27 mouse cellular contexts compared by ENCODE assay signal in the genomic region with DNA sequence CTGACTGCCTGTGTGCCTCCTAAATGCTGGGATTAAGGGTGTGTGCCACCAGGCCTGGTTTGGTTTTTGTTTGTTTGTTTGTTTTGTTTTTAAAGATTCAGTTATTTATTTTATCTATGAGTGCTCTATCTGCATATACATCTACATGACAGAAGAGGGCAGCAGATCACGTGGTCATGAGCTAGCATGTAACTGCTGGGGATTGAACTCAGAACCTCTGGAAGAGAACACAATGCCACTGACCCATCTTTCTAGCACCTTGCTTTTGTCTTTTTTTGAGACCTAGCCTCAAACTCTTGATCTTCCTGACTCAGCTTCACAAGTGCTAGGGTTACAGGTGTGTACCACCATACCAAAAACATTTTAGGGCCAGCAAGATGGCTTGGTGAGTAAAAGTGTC. TPM values are rescaled to one million over a fixed set of nuclear protein-coding genes. Genes with fewer than 3 reads are reported as not detected.
DNase-seq lines count a peak whose midpoint lies in the region; ATAC-seq and TF ChIP-seq lines count a peak whose summit lies in the region.
"Had no signal": no experiment of that assay in that cellular context is flagged by ENCODE, and none has a peak within 500 bp of the region (broad histone marks: within the 10 kb centered on the region; RNA-seq: fewer than 3 reads in every experiment).

No protein-coding gene starts in this region.

- H3K9ac ChIP-seq in intestine, postnatal 0 days (ENCODE audit: low read depth, low read length): no peak overlapping the region
- no peak overlapping the region for H3K9ac ChIP-seq in intestine, embryonic 15.5 days
- H3K9ac ChIP-seq: liver, embryonic 13.5 days; midbrain, embryonic 13.5 days; neural tube, embryonic 12.5 days; stomach, embryonic 15.5 days had no signal

- peaks cover 10% of the 10 kb centered on the region for H3K27me3 ChIP-seq in intestine, postnatal 0 days (replicated peaks; ENCODE audit: control insufficient read depth, insufficient read depth, low read length)
- H3K27me3 ChIP-seq in intestine, embryonic 15.5 days (replicated peaks): 0 out of 2 replicates have a peak, but pooled peaks cover 2% of the 10 kb centered on the region
- no peaks in the 10 kb centered on the region for H3K27me3 ChIP-seq in E14TG2a.4 (ENCODE audit: insufficient read depth, low read length)
- no peaks in the 10 kb centered on the region; the same call in 1 of the 2 replicates for H3K27me3 ChIP-seq in splenic B cell, adult 2 months (ENCODE audit: control insufficient read depth, insufficient read depth, low read length, poor library complexity, severe bottlenecking)

- no peak overlapping the region for H3K27ac ChIP-seq in intestine, postnatal 0 days (ENCODE audit: low read depth, low read length)
- H3K27ac ChIP-seq in intestine, embryonic 15.5 days: no peak overlapping the region
- H3K27ac ChIP-seq: embryonic facial prominence, embryonic 10.5 days; heart, embryonic 10.5 days; liver, embryonic 13.5 days; midbrain, embryonic 13.5 days; neural tube, embryonic 12.5 days; stomach, embryonic 15.5 days had no signal

- H3K36me3 ChIP-seq in intestine, postnatal 0 days (ENCODE audit: control insufficient read depth, insufficient read depth): peaks cover 5% of the 10 kb centered on the region; the same call in 1 of the 2 replicates
- H3K36me3 ChIP-seq in intestine, embryonic 15.5 days: 0 out of 2 replicates have a peak, but pooled peaks cover 4% of the 10 kb centered on the region
- H3K36me3 ChIP-seq in E14TG2a.4 (ENCODE audit: insufficient read depth, low read length): peaks cover 79% of the 10 kb centered on the region
- H3K36me3 ChIP-seq in splenic B cell, adult 2 months (ENCODE audit: control insufficient read depth, insufficient read depth, low read length, poor library complexity, severe bottlenecking): no peaks in the 10 kb centered on the region
- H3K36me3 ChIP-seq: liver, embryonic 13.5 days; midbrain, embryonic 13.5 days; neural tube, embryonic 12.5 days had no signal

- peak; percentile 49 for DNase-seq in CD4-positive, CD25-positive, alpha-beta regulatory T cell, adult 2 months (ENCODE audit: low read depth, low spot score)
- DNase-seq in splenic B cell, adult 2 months (ENCODE audit: low read depth, low spot score): peak; percentile 36
- DNase-seq in cerebellum, adult 8-10 months: no peak
- DNase-seq: adrenal gland, postnatal 36 days; cerebellum, adult 11 months; cerebellum, postnatal 10 days; heart, postnatal 10 days; kidney, adult 8-10 months; kidney, postnatal 10 days; liver, embryonic 13.5 days; lung, adult 2 months; lung, postnatal 14 days; thymus, adult 18-20 months; thymus, postnatal 36 days had no signal

- H3K4me1 ChIP-seq in intestine, postnatal 0 days (replicated peaks; ENCODE audit: control insufficient read depth, insufficient read depth, low read length): peaks cover 6% of the 10 kb centered on the region; the same call in 1 of the 2 replicates
- peaks cover 8% of the 10 kb centered on the region; the same call in 1 of the 2 replicates for H3K4me1 ChIP-seq in intestine, embryonic 15.5 days (replicated peaks)
- peaks cover 80% of the 10 kb centered on the region for H3K4me1 ChIP-seq in E14TG2a.4 (replicated peaks; ENCODE audit: low read depth, low read length)

- no peak overlapping the region for H3K4me3 ChIP-seq in intestine, postnatal 0 days (ENCODE audit: low read depth, low read length)
- H3K4me3 ChIP-seq in intestine, embryonic 15.5 days (replicated peaks): no peak overlapping the region
- peak overlapping the region; percentile 75; the same call in 1 of the 2 replicates for H3K4me3 ChIP-seq in E14TG2a.4 (replicated peaks; ENCODE audit: low read length)
- H3K4me3 ChIP-seq: embryonic facial prominence, embryonic 10.5 days; heart, embryonic 10.5 days; liver, embryonic 13.5 days; midbrain, embryonic 13.5 days; neural tube, embryonic 12.5 days; stomach, embryonic 15.5 days had no signal

- WGBS in intestine, postnatal 0 days: 56% methylated on average over 1 of the region's 1 CpGs
- 56% methylated on average over 1 of the region's 1 CpGs for WGBS in intestine, embryonic 15.5 days

- no peak overlapping the region for H3K4me2 ChIP-seq in intestine, postnatal 0 days (replicated peaks; ENCODE audit: low read depth)
- H3K4me2 ChIP-seq in intestine, embryonic 15.5 days (replicated peaks): no peak overlapping the region
- H3K4me2 ChIP-seq: liver, embryonic 13.5 days; midbrain, embryonic 13.5 days; neural tube, embryonic 12.5 days; stomach, embryonic 15.5 days had no signal

- TF ChIP-seq CTCF in intestine, postnatal 0 days (IDR thresholded peaks at IDR 0.05; ENCODE audit: low read depth): peak; percentile 15; the same call in 1 of the 2 replicates
- TF ChIP-seq CTCF in E14TG2a.4 (conservative IDR thresholded peaks at IDR 0.05; ENCODE audit: low read length): no peak

- no peaks in the 10 kb centered on the region for H3K9me3 ChIP-seq in intestine, postnatal 0 days (ENCODE audit: control insufficient read depth)
- no peaks in the 10 kb centered on the region for H3K9me3 ChIP-seq in intestine, embryonic 15.5 days
- H3K9me3 ChIP-seq in E14TG2a.4 (ENCODE audit: low read length): no peaks in the 10 kb centered on the region
- H3K9me3 ChIP-seq: embryonic facial prominence, embryonic 10.5 days; heart, embryonic 10.5 days; liver, embryonic 13.5 days; midbrain, embryonic 13.5 days; neural tube, embryonic 12.5 days; stomach, embryonic 15.5 days had no signal

- no peak for ATAC-seq in CD4-positive, CD25-positive, alpha-beta regulatory T cell, adult 4 months
- ATAC-seq in intestine, postnatal 0 days: no peak
- no peak for ATAC-seq in intestine, embryonic 15.5 days
- ATAC-seq: inflammation-experienced regulatory T-cells, adult 6 months; midbrain, embryonic 13.5 days had no signal

RNA-seq across cellular contexts. Expression of a gene that starts 6.5 kb away (rescaled TPM):
- polyA plus RNA-seq in CD4-positive, CD25-positive, alpha-beta regulatory T cell, adult 4 months (2017; shearing (Covaris generic)): under 1 TPM; 0.19 to 0.75 TPM
- 2.0 TPM in 2 replicates for polyA plus RNA-seq in intestine, postnatal 0 days (2015; fragmentation: Nextera tagmentation; extraction: Ambion mirVana)
- polyA plus RNA-seq in intestine, embryonic 15.5 days (2015; fragmentation: Nextera tagmentation; extraction: Ambion mirVana): 7.5 and 8.1 TPM in 2 replicates

RNA-seq across cellular contexts. Expression of a gene that starts 13.5 kb away (rescaled TPM):
- 100 to 1,000 TPM in 1 of 2 experiments, 10 to 100 TPM in 1; 92.4 to 118 TPM for polyA plus RNA-seq in CD4-positive, CD25-positive, alpha-beta regulatory T cell, adult 4 months (2017; shearing (Covaris generic))
- 9.5 and 12.0 TPM in 2 replicates for polyA plus RNA-seq in intestine, postnatal 0 days (2015; fragmentation: Nextera tagmentation; extraction: Ambion mirVana)
- 6.1 and 6.7 TPM in 2 replicates for polyA plus RNA-seq in intestine, embryonic 15.5 days (2015; fragmentation: Nextera tagmentation; extraction: Ambion mirVana)

RNA-seq across cellular contexts. Expression of a gene that starts 18.9 kb away (rescaled TPM):
- not detected for polyA plus RNA-seq in CD4-positive, CD25-positive, alpha-beta regulatory T cell, adult 4 months (2017; shearing (Covaris generic))
- 0.04 TPM in 1 of 2 replicates, not detected in the other for polyA plus RNA-seq in intestine, postnatal 0 days (2015; fragmentation: Nextera tagmentation; extraction: Ambion mirVana)
- 0.03 TPM in 1 of 2 replicates, not detected in the other for polyA plus RNA-seq in intestine, embryonic 15.5 days (2015; fragmentation: Nextera tagmentation; extraction: Ambion mirVana)
- polyA plus RNA-seq: embryonic facial prominence, embryonic 10.5 days; heart, embryonic 10.5 days; inflammation-experienced regulatory T-cells, adult 6 months; limb, embryonic 14.5 days; midbrain, embryonic 13.5 days; neural tube, embryonic 12.5 days had no signal

RNA-seq across cellular contexts. Expression of a gene that starts 23.7 kb away (rescaled TPM):
- 10 to 100 TPM; 20.4 to 33.2 TPM for polyA plus RNA-seq in CD4-positive, CD25-positive, alpha-beta regulatory T cell, adult 4 months (2017; shearing (Covaris generic))
- 47.2 and 50.7 TPM in 2 replicates for polyA plus RNA-seq in intestine, postnatal 0 days (2015; fragmentation: Nextera tagmentation; extraction: Ambion mirVana)
- polyA plus RNA-seq in intestine, embryonic 15.5 days (2015; fragmentation: Nextera tagmentation; extraction: Ambion mirVana): 113 and 129 TPM in 2 replicates

RNA-seq across cellular contexts. Expression of a gene that starts 35.0 kb away (rescaled TPM):
- not detected for polyA plus RNA-seq in CD4-positive, CD25-positive, alpha-beta regulatory T cell, adult 4 months (2017; shearing (Covaris generic))
- polyA plus RNA-seq in intestine, postnatal 0 days (2015; fragmentation: Nextera tagmentation; extraction: Ambion mirVana): not detected in 2 replicates
- polyA plus RNA-seq in intestine, embryonic 15.5 days (2015; fragmentation: Nextera tagmentation; extraction: Ambion mirVana): 0.18 TPM in 1 of 2 replicates, not detected in the other
- polyA plus RNA-seq: cortical plate, adult 2 months; hindbrain, embryonic 11.5 days; inflammation-experienced regulatory T-cells, adult 6 months; limb, embryonic 14.5 days; lung, adult 2 months; midbrain, embryonic 13.5 days; neural tube, embryonic 12.5 days had no signal
